Mouse (Mus musculus) megakaryocyte, adult 5-6 weeks (primary cell): Measurements from ENCODE around the gene Dip2c. TPM values are rescaled to one million over a fixed set of nuclear protein-coding genes. Genes with fewer than 3 reads are reported as not detected.

Experiments
- ATAC-seq: 2 replicates; pipeline ENCODE4 v1.8.0; 2016; ENCODE audit warnings: mild to moderate bottlenecking, inconsistent platforms; ENCODE audit not compliant: poor library complexity, severe bottlenecking
- total RNA-seq, 2 experiments: library from RNA; stranded (forward) in 1 of 2; stranded (reverse) in 1 of 2; fragments of 153-499, 151-499 nt in 1 of 2; fragments of 221-1000, 200-1000 nt in 1 of 2; gene quantifications; 2 replicates each; pipeline versions ENCODE4 v1.2.3 to v1.2.4; 2015 to 2017

The Dip2c gene
- total RNA-seq, 2 experiments from 2014 or later = 1.3 to 2.2 TPM

- ATAC-seq = no peak
Observed at GRCm38 (mm10) chr13:9653018-9653417, 376.7 kb downstream of the Dip2c start.

GRCm38 (mm10) chr13:9656613-9657012 lies 380.3 kb downstream of the Dip2c start:
- ATAC-seq = no peak

GRCm38 (mm10) chr13:9660711-9661110 lies 384.4 kb downstream of the Dip2c start:
- no peak for ATAC-seq

- ATAC-seq = no peak
Observed at GRCm38 (mm10) chr13:9663593-9663992, 387.3 kb downstream of the Dip2c start.

GRCm38 (mm10) chr13:9667954-9668496 lies 391.7 kb downstream of the Dip2c start:
- no peak for ATAC-seq

GRCm38 (mm10) chr13:9669246-9669645 lies 392.9 kb downstream of the Dip2c start:
- ATAC-seq = no peak

- no peak for ATAC-seq
Observed at GRCm38 (mm10) chr13:9674126-9674525, 397.8 kb downstream of the Dip2c start.

- no peak for ATAC-seq
Observed at GRCm38 (mm10) chr13:9681492-9681891, 405.2 kb downstream of the Dip2c start.

GRCm38 (mm10) chr13:9683280-9683679 lies 407.0 kb downstream of the Dip2c start:
- no peak for ATAC-seq

- ATAC-seq = no peak
Observed at GRCm38 (mm10) chr13:9684153-9684923, 408.0 kb downstream of the Dip2c start.

- ATAC-seq = no peak
Observed at GRCm38 (mm10) chr13:9686261-9686660, 409.9 kb downstream of the Dip2c start.

- no peak for ATAC-seq
Observed at GRCm38 (mm10) chr13:9686765-9687164, 410.4 kb downstream of the Dip2c start.

- no peak for ATAC-seq
Observed at GRCm38 (mm10) chr13:9689366-9689765, 413.0 kb downstream of the Dip2c start.

GRCm38 (mm10) chr13:9692876-9693275 lies 416.5 kb downstream of the Dip2c start:
- ATAC-seq = no peak

- ATAC-seq = no peak
Observed at GRCm38 (mm10) chr13:9694651-9695050, 418.3 kb downstream of the Dip2c start.

GRCm38 (mm10) chr13:9695403-9695802 lies 419.1 kb downstream of the Dip2c start:
- ATAC-seq = no peak

- no peak for ATAC-seq
Observed at GRCm38 (mm10) chr13:9695809-9696208, 419.5 kb downstream of the Dip2c start.

GRCm38 (mm10) chr13:9697340-9697739 lies 421.0 kb downstream of the Dip2c start:
- ATAC-seq = no peak

GRCm38 (mm10) chr13:9702615-9703235 lies 426.4 kb downstream of the Dip2c start:
- ATAC-seq = no peak

- no peak for ATAC-seq
Observed at GRCm38 (mm10) chr13:9706720-9707119, 430.4 kb downstream of the Dip2c start.

- no peak for ATAC-seq
Observed at GRCm38 (mm10) chr13:9708433-9709240, 432.3 kb downstream of the Dip2c start.
